Mouse (Mus musculus): ENCODE results near the gene Ppp1r15b. TPM values are rescaled to one million over a fixed set of nuclear protein-coding genes. Genes with fewer than 3 reads are reported as not detected.

Gene Ppp1r15b
- polyA plus RNA-seq, 1 experiment: 26.2 TPM

DNA sequence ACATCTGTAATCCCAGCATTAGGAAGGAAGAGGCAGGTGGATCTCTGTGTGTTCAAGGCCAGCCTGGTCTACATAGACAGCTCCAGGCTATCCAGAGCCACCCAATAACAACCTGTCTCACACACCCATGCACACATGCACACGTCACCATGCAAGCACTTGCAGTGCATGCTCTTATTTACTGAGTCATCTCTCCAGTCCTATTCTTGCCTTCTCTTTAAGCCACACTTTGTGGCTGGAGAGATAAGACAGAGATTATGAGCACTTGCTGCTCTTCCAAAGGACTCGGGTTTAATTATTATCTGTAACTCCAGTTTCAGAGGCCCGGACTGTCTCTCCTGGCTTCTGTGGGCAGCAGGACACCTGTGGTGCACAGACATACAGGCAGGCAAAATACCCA, 12.1 kb upstream of the Ppp1r15b start:
- WGBS: 54% methylated on average over 3 of the region's 3 CpGs
- DNase-seq (ENCODE audit: low read depth, low spot score): no peak

DNA sequence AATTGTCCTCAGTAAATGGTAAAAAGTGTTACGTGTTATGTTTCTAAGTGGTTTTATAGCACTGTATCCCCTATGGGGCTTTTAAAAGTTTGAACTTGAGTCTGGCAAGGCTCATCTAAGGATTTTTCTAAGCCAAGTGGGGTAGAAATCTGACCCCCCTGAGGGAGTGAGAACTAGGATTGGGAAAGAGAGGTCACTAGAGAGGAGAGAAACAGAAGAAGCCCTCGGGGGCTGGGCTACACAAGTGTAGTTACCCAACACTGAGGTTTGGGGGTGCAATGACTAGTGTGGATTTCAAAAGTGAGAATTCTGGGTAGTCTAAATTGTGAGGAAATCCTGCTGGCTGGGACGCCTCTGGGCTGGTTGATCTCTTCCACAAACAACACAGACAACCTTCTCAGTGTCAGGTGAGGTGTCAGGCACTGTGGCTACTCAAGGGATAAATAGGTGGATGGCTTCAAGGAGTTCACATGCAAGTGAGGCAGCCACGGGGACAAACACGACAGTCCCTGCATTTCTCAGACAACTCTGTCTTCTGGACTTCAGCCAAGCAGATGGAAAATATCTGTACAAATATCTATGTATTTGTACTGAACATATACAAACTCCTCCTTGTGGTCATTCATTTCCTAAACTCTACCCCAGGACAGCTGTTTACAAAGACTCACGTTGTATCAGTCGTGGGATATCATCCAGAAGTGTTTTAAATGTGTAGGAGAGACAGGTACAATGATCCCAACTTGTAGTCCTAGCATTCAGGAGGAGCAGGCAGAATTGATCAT, 10.8 kb upstream of the Ppp1r15b start:
- 49% methylated on average over 7 of the region's 7 CpGs for WGBS
- no peak for DNase-seq (ENCODE audit: low read depth, low spot score)

GRCm38 (mm10) chr1:133121246-133121645, 9.7 kb upstream of the Ppp1r15b start:
- WGBS: 62% methylated on average over 6 of the region's 6 CpGs

GRCm38 (mm10) chr1:133124137-133124536, 6.8 kb upstream of the Ppp1r15b start:
- no peak for DNase-seq (ENCODE audit: low read depth, low spot score)
- 55% methylated on average over 6 of the region's 6 CpGs for WGBS

More at GRCm38 (mm10) chr1:133121246-133121645, 9.7 kb upstream of the Ppp1r15b start:
- no peak for DNase-seq (ENCODE audit: low read depth, low spot score)

DNA sequence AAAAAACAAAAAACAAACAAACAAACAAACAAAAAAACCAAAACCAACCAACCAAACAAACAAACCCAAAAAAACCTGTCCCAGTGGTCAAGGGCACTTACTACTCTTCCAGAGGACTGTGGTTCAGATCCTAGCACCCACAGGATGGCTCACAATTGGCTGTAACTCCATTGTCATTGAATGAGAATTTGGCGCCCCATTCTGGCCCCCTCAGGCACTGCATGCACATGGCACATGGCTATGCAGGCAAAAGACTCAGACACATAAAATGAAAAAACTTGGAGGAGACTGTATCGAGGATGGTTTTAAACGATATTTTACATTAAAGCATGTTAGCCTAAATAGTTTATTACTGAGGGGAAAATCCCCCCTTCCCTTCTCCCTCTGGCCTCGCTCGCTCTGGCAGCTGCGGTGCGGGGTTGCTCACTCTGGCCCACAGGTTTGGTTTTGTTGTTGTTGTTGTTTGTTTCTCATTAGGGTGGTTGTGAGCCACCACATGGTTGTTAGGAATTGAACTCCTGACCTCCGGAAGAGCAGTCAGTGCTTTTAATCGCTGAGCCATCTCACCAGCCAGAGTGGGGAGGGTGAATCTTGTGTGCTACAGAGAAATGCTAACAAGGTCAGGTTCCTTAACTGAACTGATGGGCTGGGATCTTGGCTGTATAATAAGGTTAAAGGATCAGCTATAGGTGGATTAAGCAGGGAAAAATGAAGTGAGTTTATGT, 5.1 kb upstream of the Ppp1r15b start:
- DNase-seq (ENCODE audit: low read depth, low spot score): no peak
- 88% methylated on average over 9 of the region's 9 CpGs for WGBS

DNA sequence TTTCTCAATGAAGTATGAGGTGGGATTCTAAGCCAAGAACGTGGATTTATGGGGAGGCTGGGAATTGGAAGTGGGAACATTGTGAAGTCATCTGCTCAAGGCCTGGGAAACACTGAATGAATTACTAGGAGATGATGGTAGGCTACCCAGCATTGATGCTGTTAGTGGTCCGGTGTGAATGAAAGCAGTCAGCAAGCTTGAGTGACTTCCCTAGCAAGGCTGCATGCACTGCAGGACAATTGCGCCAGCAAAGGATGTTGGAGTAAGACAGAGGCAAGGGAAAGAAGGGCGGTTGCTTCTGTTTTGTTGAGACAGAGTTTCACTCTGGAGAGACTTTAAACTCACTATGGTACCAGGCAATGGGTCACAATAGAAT, 4.6 kb upstream of the Ppp1r15b start:
- DNase-seq (ENCODE audit: low read depth, low spot score): no peak
- WGBS: 83% methylated on average over 4 of the region's 4 CpGs

DNA sequence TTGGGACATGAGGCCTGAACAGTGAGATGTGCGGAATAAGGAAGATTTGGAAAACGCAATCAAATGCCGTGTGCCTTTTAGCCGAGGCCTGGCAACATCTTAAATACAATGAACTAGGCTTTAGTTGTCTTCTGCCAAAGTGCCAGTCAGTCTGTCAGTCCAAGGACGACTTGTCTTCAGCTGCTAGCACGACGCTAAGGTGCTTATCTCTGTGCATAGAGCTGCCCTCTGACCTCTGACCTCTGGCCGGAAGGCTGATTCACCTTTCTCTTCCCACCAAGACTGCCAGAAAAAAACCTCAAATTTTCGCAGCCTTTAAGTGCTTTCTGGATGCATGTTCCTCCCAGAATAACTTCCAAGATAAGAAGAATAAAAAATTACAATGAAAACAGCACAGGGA, 3.6 kb upstream of the Ppp1r15b start:
- no peak for DNase-seq (ENCODE audit: low read depth, low spot score)
- 67% methylated on average over 9 of the region's 9 CpGs for WGBS

- peak; percentile 71 for DNase-seq (ENCODE audit: low read depth, low spot score)
- WGBS: 37% methylated on average over 16 of the region's 16 CpGs
Observed at GRCm38 (mm10) chr1:133129471-133130221, 1.3 kb upstream of the Ppp1r15b start.

DNA sequence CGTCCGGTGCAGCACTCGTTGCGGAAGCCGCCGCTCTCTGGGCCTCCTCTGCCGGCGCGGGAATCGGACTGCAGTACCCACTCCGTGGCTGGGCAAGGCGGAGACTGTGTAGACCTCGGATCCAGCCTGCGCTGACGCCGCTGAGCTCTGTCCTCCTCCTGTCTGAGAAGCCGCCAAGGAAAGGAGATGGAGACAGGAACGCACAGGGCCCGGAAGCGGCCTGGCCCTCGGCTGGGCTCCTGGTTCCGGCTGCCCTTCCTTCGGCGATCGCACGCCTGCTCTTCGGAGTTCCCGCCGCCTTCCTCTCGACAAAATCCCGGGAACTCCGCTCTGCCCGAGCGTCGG, 590 bp downstream of the Ppp1r15b start:
- DNase-seq (ENCODE audit: low read depth, low spot score): no peak
- under 1% methylated on average over 35 of the region's 35 CpGs for whole genome bisulfite sequencing

- no peak for DNase-seq (ENCODE audit: low read depth, low spot score)
Observed at GRCm38 (mm10) chr1:133131936-133132335, 993 bp downstream of the Ppp1r15b start.

GRCm38 (mm10) chr1:133132388-133133326, 1.7 kb downstream of the Ppp1r15b start:
- WGBS: 1% methylated on average over 26 of the region's 26 CpGs
- no peak for DNase-seq (ENCODE audit: low read depth, low spot score)

More at GRCm38 (mm10) chr1:133131936-133132335, 993 bp downstream of the Ppp1r15b start:
- WGBS: 1% methylated on average over 11 of the region's 11 CpGs

- no peak for DNase-seq (ENCODE audit: low read depth, low spot score)
- 0% methylated on average over 2 of the region's 2 CpGs for WGBS
Observed at GRCm38 (mm10) chr1:133133425-133133824, 2.5 kb downstream of the Ppp1r15b start.

GRCm38 (mm10) chr1:133134071-133134470, 3.1 kb downstream of the Ppp1r15b start:
- DNase-seq (ENCODE audit: low read depth, low spot score): no peak
- whole genome bisulfite sequencing: 0% methylated on average over 4 of the region's 4 CpGs

DNA sequence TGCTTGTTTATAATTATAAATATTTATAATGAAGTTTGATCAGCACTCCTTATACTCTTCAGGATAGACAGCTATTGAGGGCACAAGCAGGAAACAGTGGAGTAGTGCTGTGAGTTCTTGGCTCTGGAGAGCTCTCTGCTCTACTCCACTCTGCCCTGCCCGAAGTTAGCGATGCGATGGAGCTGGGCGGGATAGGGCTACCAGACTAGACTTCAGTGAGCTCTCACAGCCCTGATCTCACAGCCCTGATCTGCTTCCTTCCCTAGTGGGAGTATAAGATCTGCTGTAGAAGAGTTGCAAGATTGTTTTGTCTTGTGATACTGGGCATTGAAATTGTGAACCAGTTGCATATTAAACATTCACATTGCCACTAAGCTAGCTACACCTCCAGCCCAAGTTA, 3.9 kb downstream of the Ppp1r15b start:
- DNase-seq (ENCODE audit: low read depth, low spot score): no peak
- whole genome bisulfite sequencing: under 1% methylated on average over 4 of the region's 4 CpGs

- 10% methylated on average over 5 of the region's 5 CpGs for WGBS
- no peak for DNase-seq (ENCODE audit: low read depth, low spot score)
Observed at GRCm38 (mm10) chr1:133135808-133136207, 4.9 kb downstream of the Ppp1r15b start.

DNA sequence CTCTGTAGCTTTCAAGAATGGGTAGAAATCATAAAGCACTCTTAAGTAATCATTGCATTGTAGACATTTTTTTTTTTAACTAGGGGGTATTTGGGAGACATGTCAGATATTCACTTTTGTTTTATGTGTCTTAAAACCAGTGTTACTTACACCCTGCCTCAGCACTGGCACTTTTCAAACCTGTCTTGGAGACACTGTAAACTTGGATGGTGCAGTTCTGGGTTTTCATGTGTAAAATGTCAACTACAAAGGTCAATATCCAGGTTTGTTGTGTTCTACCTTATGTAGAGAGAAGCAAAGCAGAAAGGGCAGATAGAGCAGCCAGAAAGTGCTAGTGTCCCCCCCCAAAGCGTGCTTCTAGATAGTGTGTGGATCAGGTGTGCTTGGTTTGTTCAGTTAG, 7.5 kb downstream of the Ppp1r15b start:
- no peak for DNase-seq (ENCODE audit: low read depth, low spot score)
- 95% methylated on average over 1 of the region's 1 CpGs for WGBS

DNA sequence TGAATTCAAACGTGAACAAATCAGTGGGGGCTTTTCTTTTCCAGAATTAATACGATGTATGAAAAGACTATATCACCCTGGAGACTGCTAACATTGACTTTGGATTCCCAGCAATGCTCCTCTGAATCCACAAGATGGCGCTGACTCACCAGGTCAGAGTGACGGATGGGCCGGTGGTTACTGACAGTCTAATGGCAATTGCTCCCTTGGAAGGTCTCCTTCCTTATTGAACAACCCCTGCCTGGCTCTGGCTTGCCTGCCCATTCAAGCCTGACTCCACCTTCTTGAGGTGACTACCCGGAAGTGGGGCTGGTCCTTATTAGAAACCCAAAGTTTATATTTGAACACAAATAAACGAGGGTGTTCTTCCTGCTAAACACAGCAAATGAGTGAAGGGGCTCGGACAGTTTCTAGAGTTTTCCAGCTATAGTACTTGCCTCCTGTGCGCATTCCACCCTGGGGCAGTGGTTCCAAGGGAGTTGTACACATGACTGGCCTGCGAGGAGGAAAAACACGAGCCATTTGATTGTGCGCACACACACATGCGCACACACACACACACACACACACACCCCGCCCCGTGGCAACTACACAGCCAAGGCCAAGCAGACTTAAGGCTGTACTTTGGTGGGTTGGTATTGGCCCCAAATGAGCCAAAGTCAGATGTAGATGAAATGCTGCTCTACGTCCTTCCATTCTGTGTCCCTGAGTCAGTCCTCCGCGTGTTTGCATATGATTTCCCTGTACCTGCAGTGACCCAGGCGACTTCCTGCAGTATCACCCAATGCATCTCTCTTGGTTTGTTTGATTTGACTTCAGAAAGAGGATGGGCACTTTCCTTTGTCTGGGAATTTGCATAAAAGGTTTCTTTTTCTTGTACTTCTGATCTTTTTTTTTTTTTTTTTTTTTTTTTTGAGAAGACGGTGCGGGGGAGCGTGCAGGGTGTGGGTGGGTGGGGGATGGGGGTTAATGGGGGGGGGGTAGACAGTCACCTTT, 15.4 kb downstream of the Ppp1r15b start:
- DNase-seq (ENCODE audit: low read depth, low spot score): peak; percentile 72
- WGBS: 29% methylated on average over 22 of the region's 22 CpGs

DNA sequence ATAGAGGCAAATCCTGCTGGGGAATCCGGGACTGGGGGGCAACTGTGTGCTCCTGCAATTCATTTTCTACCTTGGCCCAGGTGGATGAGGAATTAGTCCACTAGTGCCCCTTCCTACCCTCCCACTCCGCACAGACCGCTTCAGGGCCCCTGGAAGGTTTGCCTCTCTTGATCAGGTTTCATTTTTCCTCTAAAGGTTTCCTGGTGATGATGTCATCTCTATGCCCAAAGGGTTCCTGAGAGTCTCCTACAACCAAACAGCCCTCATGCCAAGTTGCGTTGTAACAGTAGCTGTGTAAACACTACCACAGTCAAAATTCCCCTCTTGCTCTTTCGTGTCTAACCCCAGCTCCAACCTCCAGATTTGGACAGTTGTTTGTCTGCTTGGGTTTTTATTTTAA, 16.4 kb downstream of the Ppp1r15b start:
- no peak for DNase-seq (ENCODE audit: low read depth, low spot score)
- 47% methylated on average over 5 of the region's 5 CpGs for WGBS

Measured in large intestine, adult 2 months (tissue).